Mouse (Mus musculus) C2C12 (cell line): ENCODE data around the gene Rnf185. TPM values are rescaled to one million over a fixed set of nuclear protein-coding genes. Genes with fewer than 3 reads are reported as not detected.

Experiments used
- H3K27me3 ChIP-seq: one replicate; pipeline ENCODE4 v1.6.1; 2011; ENCODE audit not compliant: control insufficient read depth, insufficient read depth, insufficient read length
- H3K36me3 ChIP-seq: one replicate; pipeline ENCODE4 v1.6.1; 2011; ENCODE audit not compliant: control insufficient read depth, insufficient read depth
- H3K4me3 ChIP-seq: one replicate; pipeline ENCODE4 v1.5.1; 2011; ENCODE audit warnings: mild to moderate bottlenecking, control low read depth; ENCODE audit not compliant: poor library complexity, insufficient read depth, severe bottlenecking
- H3K79me2 ChIP-seq: one replicate; pipeline ENCODE4 v1.6.1; 2011; ENCODE audit not compliant: control insufficient read depth, insufficient read depth
- H3K79me3 ChIP-seq: one replicate; pipeline ENCODE4 v1.6.1; 2011; ENCODE audit warnings: low read depth, control low read depth
- H3ac ChIP-seq: one replicate; pipeline ENCODE3; 2011; ENCODE audit warnings: low read depth; ENCODE audit not compliant: control insufficient read depth, insufficient read length
- CEBPB ChIP-seq: IDR thresholded peaks from one replicate; pipeline ENCODE4 v1.6.1; 2011; ENCODE audit warnings: low read depth, mild to moderate bottlenecking, control low read depth, moderate library complexity
- CTCF ChIP-seq: IDR thresholded peaks from one replicate; pipeline ENCODE4 v1.5.1; 2011; ENCODE audit not compliant: control insufficient read depth, insufficient read depth, insufficient read length
- FOSL1 ChIP-seq: IDR thresholded peaks from one replicate; pipeline ENCODE4 v1.8.0; 2011; ENCODE audit warnings: mild to moderate bottlenecking, low read length; ENCODE audit not compliant: poor library complexity, insufficient read depth, severe bottlenecking
- MAX ChIP-seq: IDR thresholded peaks from one replicate; pipeline ENCODE4 v1.6.1; 2011; ENCODE audit warnings: mild to moderate bottlenecking, control low read depth
- MYOD1 ChIP-seq: IDR thresholded peaks from one replicate; pipeline ENCODE4 v1.6.1; 2011; ENCODE audit warnings: low read depth; ENCODE audit not compliant: control insufficient read depth, insufficient read length
- MYOG ChIP-seq: IDR thresholded peaks from one replicate; pipeline ENCODE4 v1.6.1; 2011; ENCODE audit not compliant: control insufficient read depth, insufficient read length; ENCODE audit errors: extremely low read depth
- USF1 ChIP-seq: IDR thresholded peaks from one replicate; pipeline ENCODE4 v1.6.1; 2011; ENCODE audit warnings: low read depth, mild to moderate bottlenecking, control low read depth, moderate library complexity
- polyA plus RNA-seq: library from polyadenylated mRNA; unstranded; fragments of >200 nt; fragmentation: generic; extraction: Trizol; gene quantifications from one replicate; pipeline ENCODE4 v1.2.1, GENCODE M21; 2012; ENCODE audit warnings: missing spikeins

Gene Rnf185
- polyA plus RNA-seq, 1 experiment: 18.9 TPM

GRCm38 (mm10) chr11:3474480-3475115, 22.4 kb upstream of the Rnf185 start:
- Histone ChIP-seq H3K4me3 (no peak overlapping the region), H3K79me3 (no peaks in the 10 kb centered on the region), H3ac (no peak overlapping the region), H3K27me3 (no peaks in the 10 kb centered on the region), H3K36me3 (no peaks in the 10 kb centered on the region), H3K79me2 (no peaks in the 10 kb centered on the region)
- no peak for TF ChIP-seq USF1
- TF ChIP-seq MAX: no peak
- TF ChIP-seq CEBPB: no peak
- peak; percentile 82 for TF ChIP-seq CTCF

DNA sequence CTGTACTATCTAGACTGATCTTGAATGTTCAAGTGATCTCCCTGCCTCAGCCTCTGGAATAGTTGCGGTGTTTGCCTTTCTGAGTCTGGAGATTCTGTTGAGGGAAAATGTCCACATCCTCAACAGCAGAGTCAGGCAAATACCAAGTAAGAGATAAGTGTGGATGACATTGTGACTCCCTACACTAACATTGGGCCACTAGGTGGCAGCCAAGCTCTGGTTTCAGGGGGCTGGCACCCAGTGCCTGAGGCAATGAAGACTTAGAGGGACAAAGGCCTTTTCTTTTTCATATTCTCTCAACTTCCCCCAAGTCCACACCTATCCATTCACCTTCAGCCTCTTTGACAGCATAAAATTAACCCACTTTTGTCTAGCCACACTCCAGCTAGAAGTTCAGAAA, 20.3 kb upstream of the Rnf185 start:
- no peaks in the 10 kb centered on the region for H3K36me3 ChIP-seq
- no peaks in the 10 kb centered on the region for H3K27me3 ChIP-seq

GRCm38 (mm10) chr11:3471448-3471850, 19.3 kb upstream of the Rnf185 start:
- no peak overlapping the region for H3K4me3 ChIP-seq
- H3K79me3 ChIP-seq: no peaks in the 10 kb centered on the region
- no peak overlapping the region for H3ac ChIP-seq
- TF ChIP-seq MAX (no peak), MYOD1 (no peak), CTCF (no peak), FOSL1 (no peak), CEBPB (no peak), USF1 (no peak), MYOG (no peak)
- no peaks in the 10 kb centered on the region for H3K79me2 ChIP-seq
- H3K27me3 ChIP-seq: no peaks in the 10 kb centered on the region
- no peaks in the 10 kb centered on the region for H3K36me3 ChIP-seq

More for the DNA sequence above, 20.3 kb upstream of the Rnf185 start:
- H3ac ChIP-seq: no peak overlapping the region
- H3K4me3 ChIP-seq: no peak overlapping the region
- TF ChIP-seq CTCF (peak; percentile 75), FOSL1 (no peak), USF1 (no peak), CEBPB (no peak)
- H3K79me3 ChIP-seq: no peaks in the 10 kb centered on the region
- no peaks in the 10 kb centered on the region for H3K79me2 ChIP-seq

DNA sequence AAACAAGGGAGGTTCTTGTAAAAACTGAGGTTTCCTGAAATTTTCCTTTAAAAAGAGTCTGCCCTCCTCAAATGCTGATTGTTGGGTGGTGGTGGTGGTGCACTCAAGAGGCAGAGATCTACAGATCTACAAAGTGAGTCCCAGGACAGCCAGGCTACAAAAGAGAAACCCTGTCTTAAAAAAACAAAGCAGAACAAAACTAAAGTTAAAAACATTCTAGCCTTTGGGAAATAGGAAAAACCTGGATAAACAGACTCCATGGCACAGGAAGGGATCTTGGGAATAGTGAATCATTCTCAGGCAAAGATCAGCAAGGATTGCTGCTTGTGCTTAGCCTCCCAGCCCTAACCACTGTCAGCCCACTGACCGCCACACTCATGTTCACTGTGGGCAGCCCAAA, 10.7 kb upstream of the Rnf185 start:
- Histone ChIP-seq H3K36me3 (no peaks in the 10 kb centered on the region), H3K79me2 (no peaks in the 10 kb centered on the region), H3K79me3 (no peaks in the 10 kb centered on the region), H3K27me3 (no peaks in the 10 kb centered on the region), H3ac (no peak overlapping the region), H3K4me3 (no peak overlapping the region)
- TF ChIP-seq MYOG (no peak), MYOD1 (no peak), FOSL1 (no peak), CEBPB (no peak), USF1 (no peak), MAX (no peak), CTCF (no peak)

GRCm38 (mm10) chr11:3459105-3459468, 6.9 kb upstream of the Rnf185 start:
- Histone ChIP-seq H3ac (no peak overlapping the region), H3K4me3 (no peak overlapping the region), H3K79me3 (no peaks in the 10 kb centered on the region), H3K79me2 (peaks cover under 1% of the 10 kb centered on the region), H3K27me3 (no peaks in the 10 kb centered on the region), H3K36me3 (no peaks in the 10 kb centered on the region)
- TF ChIP-seq MYOD1 (no peak), MYOG (no peak), FOSL1 (no peak), CTCF (no peak)

GRCm38 (mm10) chr11:3458428-3459104, 6.4 kb upstream of the Rnf185 start:
- Histone ChIP-seq H3K36me3 (no peaks in the 10 kb centered on the region), H3K27me3 (no peaks in the 10 kb centered on the region), H3K79me2 (peaks cover 6% of the 10 kb centered on the region), H3K79me3 (peaks cover under 1% of the 10 kb centered on the region), H3ac (no peak overlapping the region), H3K4me3 (no peak overlapping the region)
- TF ChIP-seq FOSL1: no peak
- TF ChIP-seq CEBPB: no peak
- no peak for TF ChIP-seq MYOD1
- TF ChIP-seq USF1: no peak
- TF ChIP-seq MYOG: no peak
- TF ChIP-seq CTCF: no peak
- no peak for TF ChIP-seq MAX
